Mouse (Mus musculus) yolk sac, embryonic 10.5 days (tissue): Measurements from ENCODE around the gene Itpripl2.

ENCODE experiments used
- DNase-seq: peaks from one replicate; pipeline ENCODE4 v3.0.0-alpha.2; 2017; ENCODE audit warnings: low spot score

Gene Itpripl2

GRCm38 (mm10) chr7:118488060-118488664 lies 3.6 kb downstream of the Itpripl2 start:
- no peak for DNase-seq

GRCm38 (mm10) chr7:118486917-118487316 lies 4.9 kb downstream of the Itpripl2 start:
- no peak for DNase-seq

- DNase-seq = no peak
These were observed 7.8 kb downstream of the Itpripl2 start for GRCm38 (mm10) chr7:118483996-118484395.

- DNase-seq = no peak
These were observed 9.8 kb downstream of the Itpripl2 start for GRCm38 (mm10) chr7:118482001-118482400.

- DNase-seq = no peak
These were observed 10.5 kb downstream of the Itpripl2 start for GRCm38 (mm10) chr7:118481047-118481810.

- DNase-seq = no peak
These were observed 11.5 kb downstream of the Itpripl2 start for GRCm38 (mm10) chr7:118480160-118480709.

GRCm38 (mm10) chr7:118478835-118479312 lies 12.9 kb downstream of the Itpripl2 start:
- DNase-seq = no peak

- DNase-seq = no peak
These were observed 15.3 kb downstream of the Itpripl2 start for GRCm38 (mm10) chr7:118476428-118476827.

GRCm38 (mm10) chr7:118475008-118475705 lies 16.6 kb downstream of the Itpripl2 start:
- DNase-seq = no peak

GRCm38 (mm10) chr7:118472886-118473285 lies 18.9 kb downstream of the Itpripl2 start:
- DNase-seq = no peak

- DNase-seq = no peak
These were observed 23.7 kb downstream of the Itpripl2 start for GRCm38 (mm10) chr7:118468060-118468459.

GRCm38 (mm10) chr7:118464432-118464831 lies 27.3 kb downstream of the Itpripl2 start:
- no peak for DNase-seq

- no peak for DNase-seq
These were observed 28.7 kb downstream of the Itpripl2 start for GRCm38 (mm10) chr7:118462818-118463762.

- DNase-seq = no peak
These were observed 30.2 kb downstream of the Itpripl2 start for GRCm38 (mm10) chr7:118461400-118462136.

- no peak for DNase-seq
These were observed 38.1 kb downstream of the Itpripl2 start for GRCm38 (mm10) chr7:118453722-118454121.

GRCm38 (mm10) chr7:118452940-118453339 lies 38.8 kb downstream of the Itpripl2 start:
- DNase-seq = peak; percentile 71

- peak; percentile 66 for DNase-seq
These were observed 43.4 kb downstream of the Itpripl2 start, which contains the start of gene Syt17 for GRCm38 (mm10) chr7:118448134-118448967. Gene Syt17, minus strand, starts transcription at chr7:118448222.

GRCm38 (mm10) chr7:118447291-118448133 lies 44.3 kb downstream of the Itpripl2 start:
- DNase-seq = no peak
